Mouse (Mus musculus): ENCODE results near the gene Calhm2. TPM values are rescaled to one million over a fixed set of nuclear protein-coding genes. Genes with fewer than 3 reads are reported as not detected.

Gene Calhm2
- 22.8 and 24.6 TPM in 2 replicates for total RNA-seq (2015)
- total RNA-seq (2017): 42.8 and 45.7 TPM in 2 replicates

DNA sequence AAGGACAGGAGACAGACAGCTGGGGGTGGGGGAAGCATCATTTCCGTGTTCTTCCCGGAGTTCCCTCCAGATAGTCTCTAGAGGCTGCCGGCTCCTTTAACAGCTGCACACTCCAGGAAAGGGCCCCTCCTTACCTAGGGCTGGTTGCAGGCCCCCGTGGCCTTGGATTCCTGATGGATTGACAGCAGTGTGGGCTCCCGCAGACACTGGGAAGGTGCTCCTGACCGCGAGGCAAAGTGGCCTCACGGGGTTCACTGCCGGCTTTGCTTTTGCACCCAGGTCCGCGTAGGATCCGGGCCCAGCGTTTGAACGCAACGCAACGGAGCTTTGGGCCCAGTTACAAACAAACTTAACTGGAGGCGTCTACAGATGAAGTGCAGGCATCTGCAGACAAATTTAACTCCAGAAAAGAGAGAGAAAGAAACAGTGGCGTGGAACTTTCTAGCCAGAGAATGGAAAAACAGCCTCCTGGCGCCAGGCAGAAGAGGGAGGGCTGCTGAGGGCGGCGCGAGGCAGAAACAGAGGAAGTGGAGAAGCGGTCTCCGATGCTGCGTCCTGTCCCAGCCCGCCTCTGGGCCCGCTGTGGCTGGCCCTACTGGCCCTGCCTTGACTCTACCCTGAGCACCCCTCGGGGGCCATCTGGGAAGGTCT, at the start of gene Calhm2:
TSS of gene Calhm2 (minus strand) at position 524 of the 651 bp plus-strand sequence.
- peak; percentile 75 for ATAC-seq (ENCODE audit: poor library complexity, severe bottlenecking)

DNA sequence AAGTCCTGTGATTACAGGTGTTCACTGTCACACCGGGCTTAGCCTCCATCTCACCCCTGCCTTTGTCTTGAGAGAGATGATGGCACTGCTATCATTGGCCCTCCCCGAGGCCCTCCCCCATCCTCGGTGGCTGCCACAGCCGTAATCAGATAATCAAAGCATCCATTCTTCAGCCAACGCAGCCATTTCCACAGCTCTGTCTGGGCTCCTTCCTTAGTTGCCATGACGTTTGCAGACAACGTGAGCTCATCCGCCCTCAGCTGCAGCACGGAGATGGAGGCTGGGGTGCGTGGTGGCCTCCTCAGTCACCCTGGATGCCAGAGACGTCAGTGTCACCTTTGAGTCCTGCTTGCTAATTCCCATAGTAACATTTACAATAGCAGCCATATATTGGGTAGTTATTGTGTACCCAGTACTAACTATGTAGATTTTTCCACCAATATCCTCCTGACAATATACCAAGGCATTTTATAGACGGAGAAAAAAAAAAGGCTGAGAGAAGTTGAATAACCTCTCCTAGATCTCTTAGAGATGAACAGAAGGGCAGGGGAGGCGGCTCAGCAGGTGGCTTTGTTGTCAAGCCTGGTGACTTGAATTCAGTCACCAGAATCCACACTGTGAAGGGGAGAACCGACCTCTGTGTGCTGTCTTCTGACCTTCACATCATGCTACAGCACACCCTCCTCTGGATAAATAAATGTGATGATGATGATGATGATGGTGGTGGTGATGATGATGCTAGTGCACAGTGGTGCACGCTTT, 48.6 kb upstream of the Calhm2 start:
- ATAC-seq (ENCODE audit: poor library complexity, severe bottlenecking): no peak

DNA sequence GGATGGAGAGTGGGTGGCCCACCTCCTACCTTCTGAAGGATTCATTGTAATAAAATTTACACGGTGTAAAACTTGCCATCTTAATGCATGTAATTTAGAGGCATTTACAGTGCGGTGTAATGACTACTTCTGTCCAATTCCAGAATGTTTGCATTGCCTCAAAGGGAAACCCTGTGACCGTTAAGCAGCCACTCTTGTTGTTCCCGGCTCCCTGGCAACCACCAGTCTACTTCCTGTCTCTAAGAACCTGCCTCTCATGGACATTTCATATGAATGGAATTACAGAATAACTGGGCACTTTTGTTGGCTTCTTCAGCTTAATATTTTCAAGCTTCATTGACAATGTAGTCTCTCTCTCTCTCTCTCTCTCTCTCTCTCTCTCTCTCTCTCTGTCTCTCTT, 46.6 kb upstream of the Calhm2 start:
- no peak for ATAC-seq (ENCODE audit: poor library complexity, severe bottlenecking)

DNA sequence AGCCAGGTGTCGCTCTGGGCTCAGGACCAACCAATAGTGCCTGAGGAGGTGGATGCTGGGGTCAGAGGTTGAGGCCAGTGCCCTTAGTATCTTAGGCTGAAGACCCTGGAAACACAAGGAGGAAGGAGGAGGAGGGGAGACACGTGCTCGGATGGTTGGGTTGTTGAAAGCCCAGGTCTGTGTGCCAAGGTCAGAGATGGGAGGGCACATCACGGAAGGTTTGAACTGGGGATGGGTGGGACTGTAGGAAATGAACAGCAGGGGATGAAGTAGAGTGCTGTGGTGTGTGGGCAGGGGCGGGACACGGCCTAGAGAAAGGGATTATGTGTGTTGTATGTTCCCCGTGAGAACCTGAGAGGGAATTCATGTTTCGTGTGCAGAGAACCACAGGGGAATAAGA, 46.1 kb upstream of the Calhm2 start:
- no peak for ATAC-seq (ENCODE audit: poor library complexity, severe bottlenecking)

DNA sequence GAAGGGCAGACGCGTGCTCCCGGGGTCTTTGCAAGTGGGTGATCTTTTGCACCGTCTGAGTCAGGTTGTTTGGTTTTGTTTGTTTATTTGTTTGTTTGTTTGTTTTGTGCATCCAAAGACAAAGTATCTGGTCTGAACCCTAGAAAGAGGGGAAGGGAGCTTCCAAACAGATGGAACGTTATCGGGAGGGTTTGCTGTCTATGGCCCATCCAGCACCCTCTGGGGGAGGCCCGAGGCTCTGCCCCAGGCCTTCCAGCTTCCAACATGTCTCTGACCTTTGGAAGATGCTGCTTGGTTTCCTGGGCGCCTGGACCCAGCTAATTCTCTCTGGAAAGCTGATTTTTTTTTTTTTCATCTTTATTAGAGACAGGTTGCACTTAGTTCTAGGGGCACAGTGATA, 41.9 kb upstream of the Calhm2 start:
- ATAC-seq (ENCODE audit: poor library complexity, severe bottlenecking): no peak

DNA sequence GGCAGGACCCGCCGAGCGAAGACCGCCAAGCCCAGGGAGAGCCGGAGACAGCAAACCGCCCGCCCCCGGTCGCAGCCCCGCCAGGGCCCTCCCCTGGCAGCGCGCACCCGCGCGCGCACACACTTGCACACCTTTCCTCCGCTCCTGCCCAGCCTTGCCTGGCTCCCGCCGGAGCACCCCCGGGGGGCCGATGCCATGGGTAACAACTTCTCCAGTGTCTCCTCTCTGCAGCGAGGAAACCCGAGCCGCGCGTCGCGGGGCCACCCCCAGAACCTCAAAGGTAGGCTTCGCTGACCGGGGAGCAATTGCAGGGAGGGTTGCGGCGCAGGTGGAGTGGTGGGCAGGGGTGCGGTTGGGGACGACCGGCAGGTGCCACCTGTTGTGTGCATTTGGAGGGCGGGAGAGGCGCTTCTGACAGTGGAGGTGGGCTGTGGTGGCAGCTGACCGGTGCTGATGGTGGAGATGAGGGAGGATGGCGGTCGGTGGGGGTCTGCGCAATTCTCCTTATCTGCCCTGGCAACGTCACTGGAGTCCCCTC, 41.2 kb upstream of the Calhm2 start:
- no peak for ATAC-seq (ENCODE audit: poor library complexity, severe bottlenecking)

DNA sequence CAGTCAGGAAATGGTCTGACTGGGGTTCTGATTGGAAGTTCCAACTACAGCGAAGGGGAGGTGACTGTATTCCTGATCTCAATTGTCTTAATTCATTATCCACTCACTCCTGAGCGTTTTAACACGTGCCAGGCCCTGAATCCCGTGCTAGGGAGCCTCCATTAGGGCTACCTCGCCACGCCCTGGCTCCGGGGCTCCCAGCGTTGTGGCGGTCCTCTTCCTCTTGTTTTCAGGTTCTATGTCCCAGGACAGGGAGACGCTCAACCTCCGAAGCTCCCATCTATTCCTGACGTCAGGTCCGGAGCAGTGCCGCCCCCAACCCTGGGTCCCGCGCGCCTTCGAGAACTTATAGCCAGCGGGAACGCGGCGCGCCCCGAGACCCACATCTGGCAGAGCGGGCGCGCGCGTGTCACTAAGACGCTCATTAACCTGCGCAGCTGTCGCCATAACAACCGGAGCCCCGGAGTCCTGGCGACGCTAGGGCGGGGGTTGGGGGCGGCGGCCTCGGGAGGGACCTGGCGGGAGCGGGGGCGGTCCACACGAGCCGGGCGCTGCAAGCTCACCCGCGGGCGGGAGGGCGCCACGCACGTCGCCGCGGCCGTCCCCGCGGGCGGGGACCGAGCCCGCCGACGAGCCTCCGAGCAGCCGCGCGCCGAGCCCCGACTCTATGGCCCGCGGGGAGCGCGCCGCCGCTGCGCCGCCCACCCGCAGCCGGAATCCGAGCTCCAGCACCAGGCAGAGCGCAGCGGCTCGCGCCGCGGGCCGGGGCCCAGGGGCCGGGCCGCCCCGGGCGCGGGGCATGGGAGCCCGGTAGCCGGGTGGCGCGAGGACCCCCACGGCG, 40.6 kb upstream of the Calhm2 start, which contains the start of gene Neurl1a:
TSS of gene Neurl1a (plus strand) at position 390 of the 841 bp plus-strand sequence.
- no peak for ATAC-seq (ENCODE audit: poor library complexity, severe bottlenecking)

DNA sequence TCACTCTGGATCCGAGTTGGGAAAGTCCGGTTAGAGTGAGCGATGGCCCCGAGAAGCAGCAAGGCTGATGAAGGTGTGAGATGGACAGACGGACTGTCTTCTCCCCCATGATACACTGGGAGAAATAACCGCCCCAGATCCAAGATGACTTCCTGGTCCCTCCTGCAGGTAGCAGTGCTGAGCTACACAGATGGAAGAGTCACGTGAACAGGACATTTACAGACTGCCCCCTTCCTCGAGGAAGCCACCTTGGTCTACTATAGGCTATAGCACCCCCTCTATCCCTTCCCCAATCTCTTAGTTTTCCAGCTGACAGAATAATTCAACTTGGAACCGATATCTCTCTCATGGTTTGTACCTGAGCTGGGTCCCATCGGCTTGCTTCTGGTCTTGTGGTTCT, 39.9 kb upstream of the Calhm2 start:
- ATAC-seq (ENCODE audit: poor library complexity, severe bottlenecking): no peak

DNA sequence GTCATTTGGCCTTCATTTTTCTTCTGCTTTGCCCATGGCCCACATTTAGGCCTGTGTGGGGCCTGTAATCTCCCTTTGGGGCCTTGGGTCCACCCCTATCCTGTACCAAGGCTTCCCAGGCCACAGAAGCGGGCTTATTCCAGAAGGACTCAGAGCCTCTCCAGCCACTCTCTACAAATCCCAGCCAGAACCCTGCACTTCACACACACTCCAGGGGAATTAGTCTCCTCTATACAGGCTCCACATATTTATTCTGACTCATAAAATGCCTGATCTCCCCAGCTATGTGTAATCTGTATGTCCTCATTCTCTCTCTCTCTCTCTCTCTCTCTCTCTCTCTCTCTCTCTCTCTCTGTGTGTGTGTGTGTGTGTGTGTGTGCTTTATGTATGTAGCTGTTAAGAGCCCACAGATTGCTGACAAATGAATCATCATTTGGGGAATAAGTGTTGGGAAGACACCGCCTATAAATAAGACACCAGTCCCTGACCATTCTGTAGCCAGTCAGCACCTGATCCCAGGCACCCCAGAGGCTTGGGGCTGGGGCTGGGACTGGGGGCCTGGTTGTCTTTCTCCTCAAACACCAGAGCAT, 38.9 kb upstream of the Calhm2 start:
- no peak for ATAC-seq (ENCODE audit: poor library complexity, severe bottlenecking)

DNA sequence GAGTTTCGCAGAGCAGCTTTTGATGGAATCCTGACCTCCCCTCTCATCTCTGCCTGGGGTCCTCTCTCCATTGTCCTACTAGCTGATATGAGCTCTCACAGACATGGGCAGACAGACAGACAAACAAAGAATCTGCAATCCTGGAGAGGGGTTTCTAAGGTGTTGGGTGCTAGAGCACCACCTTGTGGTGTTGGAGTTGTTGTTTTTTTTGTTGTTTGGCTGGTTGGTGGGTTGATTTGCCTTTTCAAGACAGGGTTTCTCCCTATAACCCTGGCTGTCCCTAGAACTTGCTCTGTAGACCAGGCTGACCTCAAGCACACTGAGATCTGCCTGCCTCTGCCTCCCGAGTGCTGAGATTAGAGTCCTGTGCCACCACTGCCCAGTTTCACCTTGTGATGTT, 37.4 kb upstream of the Calhm2 start:
- no peak for ATAC-seq (ENCODE audit: poor library complexity, severe bottlenecking)

DNA sequence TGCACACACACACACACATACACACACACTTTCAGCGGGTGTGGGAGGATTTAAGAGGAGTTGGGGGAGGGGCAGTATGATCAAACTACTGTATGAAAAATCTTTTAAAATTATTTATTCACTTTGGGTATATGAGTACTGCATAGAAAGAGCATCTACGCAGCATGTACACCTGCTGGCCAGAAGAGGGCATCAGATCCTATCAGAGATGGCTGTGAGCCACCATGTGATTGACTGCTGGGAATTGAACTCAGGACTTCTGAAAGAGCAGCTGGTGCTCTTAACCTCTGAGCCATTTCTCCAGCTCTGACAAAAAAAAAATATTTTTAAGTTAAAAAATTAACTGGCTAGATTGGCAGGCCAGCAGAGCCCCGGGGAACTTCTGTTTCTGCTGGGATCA, 36.4 kb upstream of the Calhm2 start:
- ATAC-seq (ENCODE audit: poor library complexity, severe bottlenecking): no peak

DNA sequence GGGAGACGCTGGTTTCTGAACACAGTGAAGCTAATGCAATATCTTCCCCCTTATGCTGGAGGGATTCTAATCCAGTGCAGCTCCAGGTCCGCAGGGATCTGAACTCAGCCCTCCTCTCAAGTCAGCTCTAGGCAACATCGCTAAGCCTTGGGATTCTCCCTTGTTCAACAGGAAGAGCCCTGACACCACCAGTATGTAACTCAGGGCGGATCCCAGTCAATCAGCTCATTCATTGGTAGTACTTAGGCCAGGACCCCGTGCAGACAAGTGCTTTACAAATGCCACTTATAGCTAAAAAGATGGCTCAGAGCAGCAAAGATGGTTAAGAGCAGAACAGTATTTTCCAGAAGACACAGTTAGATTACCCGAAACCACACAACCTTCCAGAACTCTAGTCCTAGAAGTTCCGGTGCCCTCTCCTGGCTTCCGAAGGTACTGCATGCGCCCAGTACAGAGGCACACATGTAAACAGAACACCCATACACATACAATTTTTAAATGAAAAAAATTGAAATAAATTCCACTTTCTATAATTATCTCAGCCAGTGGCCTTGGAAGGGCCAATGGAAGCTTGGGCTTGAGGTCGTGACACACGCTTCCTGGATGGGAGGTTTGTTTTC, 30.8 kb upstream of the Calhm2 start:
- peak; percentile 89 for ATAC-seq (ENCODE audit: poor library complexity, severe bottlenecking)

DNA sequence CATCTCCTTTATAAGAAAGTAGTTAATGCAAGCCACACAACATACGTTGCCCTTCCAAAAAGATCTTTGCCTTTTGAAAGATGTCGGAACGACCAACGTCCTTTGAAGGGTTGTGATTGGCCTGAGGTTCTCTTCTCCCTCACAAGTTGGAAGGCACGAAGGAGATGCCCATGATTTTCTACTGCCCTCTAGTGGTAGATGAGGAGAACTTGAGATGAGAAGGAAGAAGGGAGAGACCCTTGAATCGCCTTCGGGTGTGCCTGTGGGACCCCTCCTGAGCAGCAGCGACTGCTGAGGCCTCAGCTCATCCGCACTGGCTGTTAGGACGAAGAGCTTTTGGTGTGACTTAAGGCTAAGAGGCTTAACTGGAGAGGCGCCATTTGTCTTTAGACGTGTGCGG, 30.1 kb upstream of the Calhm2 start:
- peak; percentile 76 for ATAC-seq (ENCODE audit: poor library complexity, severe bottlenecking)

DNA sequence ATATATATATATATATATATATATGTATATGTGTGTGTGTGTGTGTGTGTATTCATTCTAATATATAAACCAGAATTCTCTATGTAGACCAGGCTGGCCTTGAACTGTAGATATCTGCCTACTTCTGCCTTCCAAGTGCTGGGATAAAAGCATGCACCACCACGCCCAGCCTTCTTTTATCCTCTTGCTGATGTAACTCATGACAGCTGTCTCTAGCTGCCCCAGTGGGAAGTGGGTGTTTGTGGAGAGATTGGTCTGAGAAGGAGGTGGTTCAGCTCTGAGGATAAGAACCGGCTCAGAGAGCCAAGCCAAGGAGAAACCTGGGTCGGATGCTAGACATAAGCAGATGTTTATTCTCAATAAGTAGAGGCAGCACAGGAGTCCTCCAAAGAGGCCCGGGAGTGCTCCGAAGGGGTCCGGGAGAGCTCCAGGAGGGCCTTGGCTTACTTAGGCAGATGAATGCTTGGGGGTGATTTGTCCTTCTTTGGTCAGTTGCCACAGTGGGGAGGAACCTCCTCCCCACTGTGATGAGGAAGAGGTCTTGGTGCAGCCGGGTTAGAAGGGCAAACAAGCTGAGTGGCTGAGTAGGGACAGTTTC, 29.6 kb upstream of the Calhm2 start:
- ATAC-seq (ENCODE audit: poor library complexity, severe bottlenecking): peak; percentile 18; the same call in 1 of the 2 replicates

DNA sequence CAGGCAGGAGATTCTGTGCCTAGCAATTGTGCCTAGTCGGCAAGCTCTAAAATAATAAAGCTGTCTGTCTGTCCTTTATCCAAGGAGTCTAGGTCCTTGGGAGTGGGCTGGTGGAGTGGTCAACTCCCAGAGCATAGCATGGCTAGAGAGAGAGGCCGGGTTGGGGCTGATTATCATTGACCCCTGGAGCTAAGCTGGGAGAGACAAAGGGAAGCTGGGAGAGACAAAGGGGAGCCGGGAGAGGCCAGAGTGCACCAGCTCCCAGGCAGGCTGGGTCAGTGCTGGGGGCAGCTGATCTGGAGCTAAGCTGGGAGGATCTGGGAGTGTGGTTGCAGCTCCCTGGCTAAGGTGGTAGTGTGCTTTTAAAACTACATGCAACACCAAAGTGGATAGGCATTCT, 28.7 kb upstream of the Calhm2 start:
- no peak for ATAC-seq (ENCODE audit: poor library complexity, severe bottlenecking)

DNA sequence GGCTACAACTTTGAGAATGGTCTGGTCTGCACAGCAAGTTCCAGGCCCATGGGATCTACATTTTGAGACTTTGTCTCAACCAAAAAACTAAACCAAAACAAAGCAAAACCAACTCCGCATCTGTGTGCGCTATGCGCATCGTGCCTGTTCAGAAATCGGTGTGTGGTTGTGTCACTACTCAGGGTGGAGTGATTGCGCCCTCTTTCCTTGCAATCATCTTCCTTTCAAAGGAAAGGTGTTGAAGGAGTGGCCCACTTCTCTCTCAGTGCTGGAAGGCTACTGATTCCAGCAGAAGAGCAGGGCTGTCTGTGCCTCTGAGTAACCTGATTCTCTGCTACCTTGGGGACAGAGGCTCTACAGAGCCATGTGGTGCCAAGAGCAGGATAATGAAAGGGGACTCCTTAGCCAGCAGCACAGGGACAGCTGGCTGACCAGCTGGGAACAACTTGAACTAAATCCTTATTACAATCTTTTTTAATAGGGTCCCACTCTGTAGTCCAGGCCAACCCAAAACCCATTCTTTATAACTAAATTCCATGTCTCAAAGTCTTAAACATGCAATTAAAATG, 25.2 kb upstream of the Calhm2 start:
- no peak for ATAC-seq (ENCODE audit: poor library complexity, severe bottlenecking)

DNA sequence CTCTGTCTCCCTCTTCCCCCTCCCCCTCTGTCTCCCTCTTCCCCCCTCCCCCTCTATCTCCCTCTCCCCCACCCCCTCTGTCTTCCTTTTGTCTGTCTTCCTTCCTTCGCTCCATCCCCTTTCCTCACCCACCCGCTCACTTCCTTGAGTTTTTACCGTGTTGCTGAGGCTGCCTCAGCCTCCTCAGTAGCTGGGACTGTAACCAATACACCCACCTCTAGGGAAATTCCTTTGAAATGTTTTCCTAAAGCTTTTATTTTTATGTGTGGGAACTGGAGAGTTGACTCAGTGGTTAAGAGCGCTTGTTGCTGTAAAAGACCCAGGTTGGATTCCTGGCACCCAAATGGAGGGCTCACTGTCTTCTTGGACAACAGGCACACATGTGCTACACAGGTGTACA, 23.6 kb upstream of the Calhm2 start:
- ATAC-seq (ENCODE audit: poor library complexity, severe bottlenecking): no peak

DNA sequence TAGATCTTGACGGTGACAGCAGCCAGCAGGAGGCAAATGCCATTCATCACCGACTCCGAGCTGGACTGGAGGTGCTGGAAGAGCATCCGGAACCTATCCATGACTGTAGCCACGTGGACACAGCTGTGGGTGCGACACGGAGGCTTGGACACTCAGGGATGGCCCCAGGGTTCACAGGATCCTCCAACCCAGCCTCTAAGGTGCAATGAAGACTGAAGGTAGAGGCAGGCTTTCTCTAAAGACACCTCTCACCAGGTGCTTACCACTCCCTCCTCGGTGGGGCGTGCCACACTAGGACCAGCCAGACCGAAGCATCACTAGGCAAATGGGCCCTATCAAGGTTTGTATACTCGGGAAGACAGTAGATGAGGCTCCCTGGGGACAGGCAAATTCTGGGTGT, 19.6 kb upstream of the Calhm2 start, which contains the start of gene Calhm3:
TSS of gene Calhm3 (minus strand) at position 101 of the 400 bp plus-strand sequence.
- ATAC-seq (ENCODE audit: poor library complexity, severe bottlenecking): no peak

DNA sequence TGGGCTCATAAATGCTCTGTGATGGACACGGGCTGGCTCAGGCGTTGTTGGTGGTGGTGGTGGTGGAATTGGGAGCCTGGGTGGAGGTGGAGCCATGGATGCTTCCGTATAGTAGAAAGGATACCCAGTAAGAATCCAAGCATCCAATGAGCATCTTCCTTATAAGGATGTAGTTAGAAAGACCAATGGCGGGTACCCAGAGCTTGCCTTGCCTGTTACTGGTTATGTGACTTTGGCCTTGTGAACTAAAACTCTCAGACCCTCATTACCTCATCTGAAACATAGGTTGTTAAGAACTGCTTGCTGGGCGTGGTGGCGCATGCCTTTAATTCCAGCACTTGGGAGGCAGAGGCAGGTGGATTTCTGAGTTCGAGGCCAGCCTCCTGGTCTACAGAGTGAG, 15.7 kb upstream of the Calhm2 start:
- ATAC-seq (ENCODE audit: poor library complexity, severe bottlenecking): no peak

DNA sequence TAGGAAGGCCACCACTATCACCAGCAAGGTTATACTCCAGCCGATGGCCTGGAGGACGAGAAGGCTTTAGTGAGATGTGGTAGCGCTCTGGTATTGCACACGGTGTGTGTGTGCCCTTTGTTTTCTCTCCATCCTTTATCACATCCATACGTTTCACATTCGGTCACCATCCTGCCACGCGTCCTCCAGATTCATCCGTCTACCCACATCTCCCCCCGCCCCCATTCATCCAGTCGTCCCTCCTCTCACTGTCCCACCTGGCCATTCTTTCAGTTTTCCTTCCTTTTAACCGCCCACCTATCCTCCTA, 13.9 kb upstream of the Calhm2 start:
- no peak for ATAC-seq (ENCODE audit: poor library complexity, severe bottlenecking)

Measured in megakaryocyte, adult 5-6 weeks (primary cell).